Mouse (Mus musculus): ENCODE data around the gene Cacna1d.
A peak's percentile ranks its signal among the peaks of the same experiment; 100 is the strongest.

Cacna1d gene

DNA sequence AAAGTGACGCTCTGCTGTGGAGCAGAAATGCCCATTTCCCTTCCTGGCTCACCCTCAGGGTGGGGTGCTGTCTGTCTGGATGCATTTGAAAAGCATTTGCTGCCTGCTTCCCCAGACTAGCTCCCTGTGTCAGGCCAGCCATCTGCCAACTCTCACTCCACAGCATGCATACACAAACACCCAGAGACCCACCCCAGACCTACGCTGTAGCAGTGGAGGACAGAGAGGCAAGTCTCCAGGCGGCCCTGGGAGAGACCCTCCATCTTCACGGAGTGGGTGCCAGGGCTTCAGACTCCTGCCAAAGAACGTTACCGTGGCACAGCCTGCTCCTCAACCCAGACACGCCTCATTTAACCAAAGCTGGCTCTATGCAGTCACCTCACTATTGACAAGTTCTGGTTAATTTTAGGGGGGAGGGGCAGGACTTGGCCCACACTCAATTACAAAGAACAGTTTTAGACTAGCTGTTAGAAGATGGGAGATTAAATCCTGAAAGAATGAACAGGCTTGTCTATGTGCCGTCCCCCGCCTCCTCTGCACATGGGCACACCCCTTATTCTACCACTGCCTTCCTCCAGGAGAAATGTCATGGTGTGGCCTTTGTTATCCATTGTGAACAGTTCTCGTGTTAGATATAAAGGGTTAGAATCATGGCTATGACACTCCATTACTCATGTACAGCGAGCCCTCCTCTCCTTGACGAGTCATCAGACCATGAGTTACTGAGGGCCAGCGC is 435.1 kb downstream of the Cacna1d start:
- DNase-seq = no peak

GRCm38 (mm10) chr14:30054922-30055321 is 436.3 kb downstream of the Cacna1d start:
- no peak for DNase-seq

- no peak for DNase-seq
Measured at GRCm38 (mm10) chr14:30050280-30050679, 441.0 kb downstream of the Cacna1d start.

DNA sequence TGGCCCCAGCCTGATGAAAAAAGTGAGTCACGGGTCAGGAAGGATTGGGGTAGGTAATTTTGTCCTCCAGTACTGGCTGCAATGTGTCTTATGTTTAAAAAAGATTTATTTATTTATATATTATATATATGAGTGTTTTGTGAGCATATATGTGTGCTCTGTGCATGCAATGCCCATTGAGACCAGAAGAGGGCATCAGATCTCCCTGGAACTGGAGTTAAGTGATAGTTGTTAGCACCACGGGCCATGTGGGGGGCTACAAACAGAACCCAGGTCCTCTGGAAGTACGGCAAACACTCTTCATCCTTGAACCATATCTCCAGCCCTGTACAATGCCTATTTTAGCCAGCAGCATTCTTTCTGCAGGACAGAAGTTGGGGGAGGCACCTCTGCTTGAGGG is 443.2 kb downstream of the Cacna1d start:
- DNase-seq = no peak

GRCm38 (mm10) chr14:30046976-30047375 is 444.3 kb downstream of the Cacna1d start:
- DNase-seq = no peak

DNA sequence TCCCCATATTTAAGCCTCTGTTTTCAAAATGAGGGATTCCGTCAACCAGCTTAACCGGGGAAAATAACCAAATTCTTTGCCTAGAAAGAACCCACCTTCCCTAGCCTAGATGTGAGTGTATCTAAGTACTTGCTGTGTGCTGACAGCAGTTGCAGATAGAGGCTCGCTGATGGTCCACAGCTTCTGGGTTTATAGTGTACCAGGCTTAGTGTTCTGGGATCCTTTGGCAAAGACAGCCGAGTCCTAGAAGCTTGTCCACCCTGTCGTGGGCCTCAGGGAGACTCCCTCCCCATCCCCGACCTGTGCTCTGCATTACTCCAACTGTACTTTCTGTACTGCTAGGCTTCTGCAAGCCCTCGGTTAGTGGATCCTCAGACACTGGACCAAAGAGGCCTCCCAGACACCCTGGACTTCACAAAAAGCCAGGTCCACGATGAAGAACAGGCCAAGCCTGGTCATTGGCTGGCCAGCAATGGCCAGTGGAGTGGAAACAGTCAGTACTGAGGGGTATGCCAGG is 445.5 kb downstream of the Cacna1d start:
- DNase-seq = no peak

DNA sequence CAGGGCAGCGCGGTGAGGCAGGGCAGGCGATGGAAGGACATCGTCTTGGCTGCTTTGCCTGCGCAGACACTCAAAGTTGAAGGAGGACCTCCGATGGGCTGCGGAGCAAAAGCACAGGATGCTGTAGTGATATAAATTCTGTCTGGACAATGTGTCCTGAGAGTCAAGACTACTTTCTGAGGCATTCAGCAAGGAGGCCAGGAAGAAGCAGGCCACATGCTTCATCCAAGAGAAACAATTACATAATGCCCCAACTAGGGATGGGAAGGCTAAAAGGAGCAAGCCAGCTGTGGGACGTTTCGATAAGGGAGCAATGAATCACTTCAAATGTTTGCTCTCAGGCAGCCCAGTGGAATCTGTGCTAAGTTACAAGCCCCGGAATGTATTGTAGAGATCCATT is 446.0 kb downstream of the Cacna1d start:
- no peak for DNase-seq

DNA sequence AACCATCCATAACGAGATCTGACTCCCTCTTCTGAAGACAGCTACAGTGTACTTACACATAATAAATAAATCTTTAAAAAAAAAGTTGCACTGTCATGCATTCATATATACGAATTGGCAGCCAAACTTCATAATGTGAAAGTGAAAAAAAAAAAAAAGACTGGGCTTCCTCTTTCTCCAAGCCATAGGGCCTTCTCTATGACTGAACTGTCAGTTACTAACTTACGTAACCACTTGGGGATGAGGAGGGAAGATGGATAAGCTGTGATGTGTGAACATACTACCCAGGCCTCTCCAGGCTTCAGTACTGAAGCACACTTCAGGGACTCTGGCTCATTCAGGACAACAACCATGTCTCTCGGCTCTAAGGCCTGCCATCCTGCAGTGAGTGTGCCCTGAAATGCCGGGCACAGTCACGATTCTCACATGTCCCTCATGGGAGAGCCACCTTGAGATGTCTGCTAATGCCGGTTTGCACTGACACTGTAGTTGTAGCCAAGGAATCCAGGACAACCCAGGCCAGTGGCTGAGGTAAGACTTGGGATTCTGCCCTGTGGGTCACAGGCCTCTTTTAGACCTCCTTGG is 447.8 kb downstream of the Cacna1d start:
- no peak for DNase-seq

DNA sequence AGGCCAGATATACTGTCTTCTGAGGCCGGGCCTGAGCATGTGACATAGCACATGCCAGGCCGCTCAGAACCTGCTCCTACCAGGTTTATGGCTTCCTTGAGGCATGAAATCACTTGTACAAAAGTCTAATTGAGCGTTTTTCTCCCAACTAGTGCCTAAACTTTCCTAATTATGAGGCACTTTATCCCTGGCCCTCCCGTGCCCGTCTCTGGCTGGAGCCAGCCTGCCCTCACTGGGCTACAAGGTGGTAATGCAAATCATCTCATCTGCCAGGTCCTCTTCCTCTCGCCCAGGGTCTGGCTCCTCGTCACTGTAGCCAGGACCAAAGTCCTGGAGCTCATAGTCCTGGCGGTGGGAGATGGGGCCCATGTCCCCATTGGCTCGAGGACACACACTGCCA is 449.4 kb downstream of the Cacna1d start:
- DNase-seq = no peak

DNA sequence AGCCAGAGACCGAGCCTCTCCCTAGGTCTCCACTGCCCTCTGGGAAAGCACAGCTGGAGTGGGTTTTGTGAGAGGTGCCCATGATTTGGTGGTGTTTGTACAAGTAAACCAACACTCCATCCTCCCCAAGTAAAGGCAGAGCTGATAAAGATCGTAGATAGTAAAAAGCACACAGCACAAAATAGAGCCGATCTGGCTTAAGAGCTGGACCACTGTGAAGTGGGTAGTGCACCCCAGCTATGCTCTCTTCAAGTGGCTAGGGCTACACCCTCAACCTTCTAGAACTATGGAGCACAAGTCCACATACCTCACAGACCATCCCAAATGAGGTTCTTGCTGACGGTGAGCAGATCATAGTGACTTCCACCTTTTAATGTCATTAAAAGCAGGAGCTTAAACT is 451.8 kb downstream of the Cacna1d start:
- DNase-seq = no peak

- DNase-seq = no peak
Measured at GRCm38 (mm10) chr14:30038431-30038830, 452.8 kb downstream of the Cacna1d start.

DNA sequence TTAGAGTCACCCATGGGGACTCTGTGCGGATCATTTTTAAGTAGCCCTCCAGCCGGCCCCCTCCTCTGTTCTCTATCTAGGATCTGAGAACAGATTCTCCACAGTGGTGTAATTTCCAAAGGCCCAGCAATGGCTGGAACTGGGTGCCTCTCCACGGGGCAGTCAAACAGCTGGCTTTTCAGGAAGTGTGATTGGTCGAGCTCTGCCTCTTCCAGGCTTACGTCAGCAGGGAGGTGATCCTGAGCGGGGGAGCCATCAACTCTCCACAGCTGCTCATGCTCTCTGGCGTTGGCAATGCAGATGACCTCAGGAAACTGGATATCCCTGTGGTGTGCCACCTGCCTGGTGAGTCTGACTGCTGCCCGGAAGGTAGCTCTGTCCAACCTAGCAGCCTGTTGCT is 457.9 kb downstream of the Cacna1d start:
- peak in 1 of 2 experiments; percentile 6 for DNase-seq

- peak; percentile 73 to 75 for DNase-seq
Measured at GRCm38 (mm10) chr14:30027378-30027777, 463.9 kb downstream of the Cacna1d start.

DNA sequence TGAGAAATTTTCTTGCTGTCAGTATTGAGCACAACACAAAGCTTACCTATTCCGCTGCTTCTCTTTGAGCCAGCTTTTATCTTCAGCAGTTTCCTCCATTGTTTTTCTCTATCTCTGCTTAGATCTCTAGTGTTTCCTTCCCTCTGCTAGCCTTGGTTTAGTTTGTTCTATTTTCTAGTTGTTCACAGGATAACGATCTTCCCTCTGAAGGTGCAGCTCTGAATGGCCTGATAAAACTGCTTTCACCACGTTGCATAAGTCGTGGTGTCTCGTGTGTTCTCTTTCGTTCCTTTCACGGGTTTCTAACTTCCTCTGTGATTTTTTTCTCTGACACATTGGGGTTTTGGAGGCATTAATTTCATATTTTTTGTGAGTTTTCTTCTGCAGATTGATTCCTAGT is 466.9 kb downstream of the Cacna1d start:
- no peak for DNase-seq

DNA sequence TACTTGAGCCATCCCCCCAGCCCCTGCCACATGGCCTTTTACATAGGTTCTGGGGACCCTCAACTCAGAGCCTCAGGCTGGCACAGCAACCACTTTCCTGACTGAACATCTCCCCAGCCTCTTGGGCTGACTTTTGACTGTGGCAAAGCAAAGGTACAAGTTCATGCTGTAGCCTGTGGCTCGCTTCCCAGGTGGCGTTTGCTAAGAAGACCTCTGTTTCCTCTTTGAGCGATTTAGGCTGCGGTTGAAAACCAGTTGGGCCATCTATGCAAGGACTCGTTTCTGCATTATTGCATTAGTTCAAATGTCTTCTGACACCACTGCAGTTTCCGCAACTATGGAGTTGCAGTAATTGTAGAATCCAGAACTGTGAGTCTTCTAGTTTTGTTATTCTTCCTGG is 468.8 kb downstream of the Cacna1d start:
- peak; percentile 46 to 55 for DNase-seq

DNA sequence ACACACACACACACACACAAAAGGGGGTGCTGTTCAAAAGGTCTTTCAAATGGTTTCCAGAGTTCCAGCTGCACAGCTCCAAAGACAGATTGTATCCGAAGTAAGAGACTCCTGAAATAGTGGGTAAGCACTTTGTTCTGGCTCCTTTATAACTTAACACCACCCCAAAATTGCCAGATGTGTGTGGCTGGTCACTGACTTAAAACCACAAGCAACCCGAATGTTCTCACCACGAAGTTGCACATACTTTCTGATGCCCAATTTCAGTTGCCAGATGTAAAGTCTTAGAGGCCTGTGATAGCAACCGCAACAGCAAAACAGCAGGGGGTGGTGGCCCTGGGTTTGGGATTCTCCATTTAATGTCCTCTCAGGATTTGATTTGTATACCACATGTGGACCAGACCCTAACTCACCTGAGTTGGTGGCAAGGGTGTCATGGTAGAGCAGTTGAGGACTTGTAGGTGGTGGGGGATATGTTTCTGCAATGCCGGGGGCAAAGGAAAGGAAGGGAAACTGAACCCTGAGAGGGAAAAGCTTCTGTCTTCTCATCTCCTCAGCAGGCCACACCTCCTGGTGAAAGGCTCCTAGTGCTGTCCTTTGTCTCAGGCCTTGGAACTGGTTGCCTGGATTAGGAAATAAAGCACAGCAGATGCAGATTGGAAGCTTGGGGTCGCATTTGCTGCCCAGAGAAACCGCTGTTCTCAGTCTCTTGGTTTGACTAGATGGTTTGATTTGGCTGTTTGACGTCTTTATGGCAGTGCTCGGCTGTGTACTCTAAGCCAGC is 471.3 kb downstream of the Cacna1d start:
- peak in 1 of 2 experiments; percentile 27 for DNase-seq

- DNase-seq = no peak
Measured at GRCm38 (mm10) chr14:30019375-30019774, 471.9 kb downstream of the Cacna1d start.

DNA sequence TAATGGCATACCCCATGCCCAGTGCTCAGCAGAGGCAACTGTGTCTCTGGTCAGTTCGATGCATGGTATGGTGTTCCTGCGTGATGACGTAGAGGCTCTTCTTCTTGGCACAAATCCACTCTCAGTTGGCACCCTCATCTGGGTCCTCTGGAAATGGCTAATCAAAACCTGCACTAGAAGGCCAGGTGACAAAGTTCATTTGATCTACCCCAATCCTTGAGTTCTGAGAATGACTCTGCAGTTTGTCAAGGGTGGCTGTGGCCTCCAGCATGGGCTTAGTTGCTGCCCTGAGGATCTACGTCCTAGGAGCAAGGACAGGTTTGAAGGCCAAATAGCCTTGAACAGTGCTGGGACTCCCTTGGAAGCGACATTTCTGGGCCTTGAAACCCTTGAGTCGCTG is 472.4 kb downstream of the Cacna1d start:
- DNase-seq = no peak

DNA sequence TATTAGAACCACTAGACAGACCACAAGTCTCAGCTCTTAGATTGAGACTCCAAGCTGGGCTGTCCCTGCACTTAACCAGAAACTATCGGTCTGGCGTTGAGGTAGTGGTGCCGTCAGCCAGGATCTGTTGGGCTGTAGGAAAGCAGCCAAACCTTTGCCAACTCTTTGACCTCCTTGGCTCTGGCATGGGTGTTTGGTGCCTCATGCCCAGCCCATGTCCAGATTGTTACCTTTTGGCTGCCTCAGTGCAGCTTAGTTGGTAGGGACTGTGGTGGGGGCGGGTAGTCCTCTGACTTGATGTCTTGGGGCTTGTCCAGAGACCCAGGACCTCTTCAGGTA is 472.8 kb downstream of the Cacna1d start:
- DNase-seq = no peak

GRCm38 (mm10) chr14:30017794-30018462 is 473.3 kb downstream of the Cacna1d start:
- DNase-seq = no peak

- no peak for DNase-seq
Measured at GRCm38 (mm10) chr14:30016666-30017065, 474.6 kb downstream of the Cacna1d start.

GRCm38 (mm10) chr14:30015008-30015407 is 476.2 kb downstream of the Cacna1d start:
- no peak for DNase-seq

DNA sequence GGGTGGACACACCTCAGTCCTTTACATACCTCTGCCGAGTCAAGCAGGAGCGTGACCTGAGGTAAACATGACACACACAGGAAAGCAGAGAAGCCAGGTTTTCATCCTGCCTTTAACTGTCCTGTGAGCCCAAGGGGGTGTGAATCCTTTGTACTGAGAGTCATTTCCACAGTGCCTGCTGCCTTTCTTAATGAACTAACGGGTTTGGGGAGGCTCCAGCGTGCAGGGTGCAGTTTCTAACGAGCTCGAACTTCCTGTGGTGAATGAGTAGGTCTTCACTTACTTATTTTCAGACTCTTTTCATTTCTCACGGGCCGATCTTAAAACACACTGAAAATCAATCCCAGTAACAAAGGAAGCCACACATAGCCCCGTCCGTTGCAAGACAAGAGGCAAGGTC is 476.8 kb downstream of the Cacna1d start:
- DNase-seq = peak; percentile 38 to 51

All from thymus, postnatal 36 days (tissue).